Mouse (Mus musculus) monocyte, adult 5-6 weeks (primary cell): ENCODE data around the gene Btbd6. TPM values are rescaled to one million over a fixed set of nuclear protein-coding genes. Genes with fewer than 3 reads are reported as not detected.

Experiments used
- ATAC-seq: fragments of 153-309, 156-312 bp; replicated peaks from 2 replicates; pipeline ENCODE4 v1.8.0; 2017; ENCODE audit warnings: mild to moderate bottlenecking; ENCODE audit not compliant: low TSS enrichment, insufficient number of reproducible peaks, severe bottlenecking, poor library complexity, low FRiP score
- total RNA-seq: library from RNA; stranded (forward); fragments of 200-1000, 200-491, 200-594 nt; gene quantifications from 3 replicates; pipeline ENCODE4 v1.2.3, GENCODE M21; 2017

Btbd6 gene
- 2.6 to 4.7 TPM (median 3.0 TPM) in 3 replicates for total RNA-seq

GRCm38 (mm10) chr12:112976371-112977073, at the start of gene Btbd6:
TSS of gene Btbd6 (plus strand) at chr12:112976482.
- ATAC-seq: 0 out of 2 replicates have a peak, but pooled peaks have one; percentile 47

DNA sequence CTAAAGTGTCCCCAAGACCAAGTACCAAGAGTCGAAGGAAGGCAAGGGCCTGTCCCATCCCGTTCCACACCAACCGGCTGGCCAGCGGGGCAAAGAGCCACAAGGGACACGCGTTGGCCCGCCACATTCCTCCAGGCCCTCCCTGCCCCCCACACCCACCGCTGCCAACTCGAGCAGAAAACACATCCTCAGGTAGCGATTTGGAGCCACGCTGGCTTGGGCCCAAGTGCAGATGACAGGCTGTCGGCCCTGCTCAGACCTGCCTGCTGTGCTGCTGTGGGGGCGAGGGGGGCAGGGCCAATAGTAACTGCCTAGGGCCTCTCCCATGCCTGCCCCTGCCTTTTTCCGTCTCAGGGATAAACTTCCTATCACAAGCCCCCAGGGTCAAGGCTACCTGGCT, 49.0 kb upstream of the Btbd6 start:
- ATAC-seq: no peak

DNA sequence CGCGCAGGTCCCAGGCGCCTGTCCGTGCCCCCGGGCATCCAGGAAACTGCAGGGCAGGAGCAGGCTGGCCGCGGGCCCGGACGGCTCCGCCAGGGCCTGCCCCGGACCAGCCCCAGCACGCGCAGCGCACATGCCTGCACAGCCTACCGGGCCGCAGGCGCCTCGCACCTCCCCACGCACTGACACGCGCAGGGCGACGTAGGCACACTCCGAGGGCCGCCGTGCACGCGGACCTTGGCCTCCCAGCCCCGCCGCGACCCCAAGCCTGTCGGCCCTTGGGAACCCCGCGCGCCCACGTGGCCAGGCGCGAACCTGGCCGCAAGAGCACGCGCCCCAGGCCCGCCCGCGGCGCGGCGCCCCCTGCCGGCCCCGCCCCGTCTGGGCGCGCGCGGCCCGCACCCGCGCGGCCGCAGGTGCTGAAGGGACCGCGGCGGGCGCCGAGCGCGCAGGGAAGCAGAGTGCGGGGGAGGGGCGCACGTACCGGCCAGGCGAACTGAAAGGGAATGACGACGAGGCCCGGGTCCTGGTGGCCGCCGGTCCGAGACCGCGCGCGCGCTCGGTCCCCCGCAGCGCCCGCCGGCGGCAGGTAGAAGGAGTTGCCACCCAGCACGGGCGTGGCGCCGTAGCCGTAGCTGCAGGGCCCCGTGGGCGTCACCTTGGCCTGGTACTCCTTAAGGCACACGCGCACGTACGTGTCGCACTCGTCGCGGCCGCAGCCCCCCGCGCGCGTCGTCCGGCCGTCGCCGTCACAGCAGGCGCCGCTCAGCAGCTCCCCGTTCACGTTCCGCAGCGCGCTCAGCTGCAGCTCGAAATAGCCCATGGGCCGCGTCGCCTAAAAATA, 47.7 kb upstream of the Btbd6 start:
- no peak for ATAC-seq

DNA sequence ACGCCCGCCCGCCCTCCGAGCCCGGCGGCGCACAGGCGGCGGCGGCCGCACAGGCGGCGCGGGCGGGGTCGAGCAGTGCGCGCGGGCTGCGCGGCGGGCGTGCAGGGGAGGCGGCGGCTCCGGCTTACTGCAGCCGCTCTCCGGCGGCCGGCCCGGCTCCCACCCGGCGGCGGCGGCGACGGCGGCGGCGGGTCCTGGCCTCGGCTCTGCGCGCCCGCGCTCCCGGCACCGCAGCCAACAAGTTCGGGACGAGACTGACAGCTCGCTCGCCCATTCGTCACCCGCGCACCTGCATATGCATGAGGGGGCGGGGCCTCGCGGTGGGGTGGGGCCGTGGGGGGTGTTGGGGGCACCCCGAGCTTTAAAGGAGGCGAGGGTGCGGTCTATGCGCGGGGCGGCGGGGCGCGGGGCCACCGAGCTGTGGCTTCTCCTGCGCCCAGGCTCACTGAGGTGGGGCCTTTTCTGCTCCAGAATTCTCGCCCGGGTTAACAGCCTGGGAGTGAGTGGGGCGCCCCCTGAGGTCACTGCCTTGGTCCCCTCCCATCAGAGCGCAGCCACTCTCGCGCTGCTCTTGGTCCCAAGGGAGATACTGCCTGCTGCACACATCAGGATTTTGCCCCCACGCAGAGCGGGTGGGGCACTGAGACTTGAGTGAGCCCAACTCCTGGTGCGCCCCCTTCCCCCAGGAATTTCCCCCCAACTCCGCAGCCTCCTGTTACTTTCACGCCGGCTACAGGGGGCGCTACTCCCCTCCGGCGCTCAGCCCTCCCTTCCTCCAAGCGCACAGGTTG, 46.5 kb upstream of the Btbd6 start, which contains the start of gene Jag2:
Gene Jag2, minus strand, starts transcription at position 215 of the 791 bp plus-strand sequence.
- ATAC-seq: no peak

DNA sequence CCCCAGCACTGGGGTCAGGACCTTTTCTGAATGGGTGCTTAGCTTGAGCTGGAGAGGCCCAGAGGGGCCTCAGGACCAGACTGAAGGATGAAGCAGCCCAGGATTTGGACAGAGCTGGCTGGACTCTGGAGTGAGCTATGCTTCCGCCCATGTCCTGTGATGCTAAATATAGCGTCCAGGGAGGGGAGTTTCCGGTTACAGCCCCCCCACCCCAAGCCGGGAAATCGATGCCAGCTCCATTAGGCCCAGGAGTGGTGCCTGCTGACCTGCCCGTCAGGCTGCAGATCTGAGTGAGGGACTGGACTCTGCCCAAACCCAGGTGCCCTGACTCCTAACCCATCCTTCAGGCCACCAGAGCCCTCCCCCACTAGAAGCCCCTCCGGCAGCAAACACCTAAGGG, 43.6 kb upstream of the Btbd6 start:
- no peak for ATAC-seq

DNA sequence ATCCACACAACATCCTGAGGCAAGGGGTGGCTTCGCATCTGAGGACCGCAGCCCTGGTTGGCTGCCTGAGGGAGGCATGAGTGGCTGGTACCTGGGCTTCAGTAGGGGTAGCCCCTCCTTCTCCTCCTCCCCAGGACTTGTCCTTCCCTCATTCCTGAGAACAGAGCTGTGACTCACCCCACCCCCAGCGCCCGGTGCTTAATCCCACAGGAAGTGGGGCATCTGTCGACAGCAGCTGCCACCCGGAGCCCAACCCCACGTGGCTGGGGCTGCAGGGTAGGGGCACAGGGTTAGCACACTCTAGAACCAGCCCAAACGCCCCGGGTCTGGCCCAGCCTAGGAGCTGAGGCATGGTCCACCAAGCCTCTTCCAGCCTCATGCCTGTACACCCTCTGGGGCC, 38.4 kb upstream of the Btbd6 start:
- ATAC-seq: no peak

GRCm38 (mm10) chr12:112938366-112938765, 37.9 kb upstream of the Btbd6 start:
- ATAC-seq: no peak

DNA sequence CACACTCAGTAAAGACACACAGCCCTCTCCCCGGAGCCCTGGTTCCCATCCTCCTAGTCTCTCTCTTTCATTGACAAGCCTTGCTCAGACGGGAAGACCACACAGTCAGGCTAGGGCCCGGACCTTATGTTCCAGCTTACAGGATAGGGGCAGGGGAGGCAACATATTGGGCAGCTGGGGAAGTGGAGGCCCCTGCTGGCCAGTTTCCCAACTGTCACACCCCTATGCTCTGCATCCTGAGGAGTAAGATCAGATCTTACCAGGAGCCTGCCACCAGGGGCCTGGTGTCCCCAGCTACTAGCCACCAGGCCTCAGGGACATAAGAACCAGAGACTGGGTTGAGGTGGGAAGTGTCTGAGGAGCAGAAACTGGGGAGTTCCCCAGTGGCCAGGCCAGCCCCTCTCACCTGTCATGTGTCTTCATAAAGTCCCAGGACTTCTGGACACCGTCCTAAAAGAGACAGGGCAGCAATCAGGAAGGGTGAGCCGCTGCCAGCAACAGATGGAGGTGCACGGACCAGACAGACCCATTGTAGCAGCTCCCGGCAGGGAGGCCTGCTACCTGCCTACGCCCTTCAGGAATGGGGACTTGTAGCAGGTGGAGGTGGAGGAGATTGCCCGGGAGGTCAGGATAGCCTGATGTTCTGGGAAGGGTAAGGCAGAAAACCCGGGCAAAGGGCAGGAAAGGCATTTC, 37.3 kb upstream of the Btbd6 start:
- ATAC-seq: no peak

GRCm38 (mm10) chr12:112940238-112940637, 36.0 kb upstream of the Btbd6 start:
- no peak for ATAC-seq

DNA sequence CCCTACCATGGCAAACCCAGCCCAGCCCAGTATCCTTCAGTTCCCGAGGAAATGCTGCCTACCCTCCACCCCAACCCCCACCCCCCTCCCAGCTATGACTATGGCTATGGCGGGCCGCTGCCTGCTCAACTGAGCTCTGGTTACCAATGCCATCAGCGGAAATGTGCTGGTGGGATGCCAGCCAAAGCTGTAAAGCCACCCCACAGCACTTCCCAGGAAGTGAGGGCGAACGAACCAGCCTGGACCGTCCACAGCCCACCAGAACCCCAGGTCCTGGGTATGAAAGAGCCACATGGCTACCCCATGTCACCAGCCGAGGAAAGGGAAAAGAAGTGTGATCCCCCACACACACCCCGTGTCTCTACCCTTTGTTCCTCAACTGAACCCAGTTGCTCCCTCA, 35.6 kb upstream of the Btbd6 start:
- ATAC-seq: no peak

DNA sequence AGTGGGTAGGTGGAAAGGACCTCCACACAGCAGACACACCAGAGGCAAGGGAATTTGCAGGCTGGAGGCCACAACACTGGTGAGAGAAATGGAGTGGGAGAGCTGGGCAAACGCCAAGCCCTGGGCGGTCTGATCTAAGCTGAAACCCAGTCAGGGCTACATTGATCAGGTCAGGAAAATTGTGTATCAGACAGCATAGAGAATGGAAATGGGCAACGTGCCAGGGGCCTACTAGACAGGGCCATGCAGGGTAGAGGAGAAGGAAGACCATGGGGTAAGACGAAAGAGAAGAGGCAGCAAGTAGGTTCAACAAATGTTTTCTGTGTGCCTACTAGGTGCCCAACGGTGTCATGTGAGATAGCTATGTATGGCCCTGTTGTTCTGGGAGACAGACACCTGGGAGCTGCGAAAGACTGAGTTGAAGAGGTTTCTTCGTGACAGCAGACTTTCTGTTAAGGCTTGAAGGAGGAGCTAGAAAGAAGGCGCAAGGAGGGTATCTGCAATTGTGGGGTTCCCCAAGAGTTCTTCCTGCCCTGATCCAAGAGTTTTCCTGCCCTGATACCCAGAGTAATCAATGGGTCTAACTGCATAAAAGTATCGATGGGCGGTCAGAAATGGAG, 35.0 kb upstream of the Btbd6 start:
- no peak for ATAC-seq

DNA sequence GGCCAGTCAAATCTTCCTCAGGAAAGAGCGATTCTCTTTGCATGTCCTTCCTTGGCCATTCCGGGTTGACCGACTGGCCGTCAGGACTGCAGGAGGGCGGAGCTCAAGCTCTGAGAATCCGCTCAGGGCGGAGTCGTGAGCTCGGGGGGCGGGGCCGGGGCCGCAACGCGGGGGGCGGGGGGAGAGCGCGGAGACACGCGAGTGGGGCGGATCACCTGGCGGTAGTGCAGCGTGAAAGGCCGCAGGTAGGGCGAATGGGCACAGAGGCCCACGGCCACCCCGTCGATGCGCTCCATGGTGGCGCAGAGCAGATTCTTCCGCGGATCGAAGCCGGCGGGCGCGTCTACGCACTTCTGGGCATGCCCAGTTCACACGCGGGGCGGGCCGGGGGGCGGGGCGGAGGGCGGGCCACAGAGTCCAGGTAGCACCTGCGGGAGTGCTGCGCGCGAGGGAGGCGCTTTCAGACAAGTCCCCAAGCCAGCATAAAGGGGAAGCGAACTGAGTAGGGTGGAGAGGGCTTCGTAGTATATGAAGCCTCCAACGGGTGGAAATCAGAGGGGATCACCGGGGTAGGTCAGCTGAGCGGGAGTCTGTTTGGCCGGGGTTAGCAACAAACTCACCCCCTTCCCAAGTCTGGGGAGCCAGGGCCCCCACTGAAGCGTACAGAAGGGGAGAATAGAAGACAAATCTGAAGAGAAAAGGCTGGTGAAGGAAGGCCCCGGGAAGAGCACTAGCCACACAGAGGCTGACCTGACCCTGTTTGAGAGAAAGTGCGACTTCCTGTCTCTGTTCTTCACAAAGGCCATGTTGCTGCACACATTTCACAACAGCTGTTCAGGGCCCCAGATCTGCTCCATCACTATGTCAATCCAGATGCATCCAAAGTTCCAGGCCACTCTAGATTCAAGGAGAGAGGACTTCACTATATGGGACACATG, 34.2 kb upstream of the Btbd6 start, which contains the start of gene Nudt14:
Gene Nudt14, minus strand, starts transcription at position 349 of the 938 bp plus-strand sequence.
- ATAC-seq: peak; percentile 44

- no peak for ATAC-seq
Observed at GRCm38 (mm10) chr12:112943669-112944068, 32.6 kb upstream of the Btbd6 start.

DNA sequence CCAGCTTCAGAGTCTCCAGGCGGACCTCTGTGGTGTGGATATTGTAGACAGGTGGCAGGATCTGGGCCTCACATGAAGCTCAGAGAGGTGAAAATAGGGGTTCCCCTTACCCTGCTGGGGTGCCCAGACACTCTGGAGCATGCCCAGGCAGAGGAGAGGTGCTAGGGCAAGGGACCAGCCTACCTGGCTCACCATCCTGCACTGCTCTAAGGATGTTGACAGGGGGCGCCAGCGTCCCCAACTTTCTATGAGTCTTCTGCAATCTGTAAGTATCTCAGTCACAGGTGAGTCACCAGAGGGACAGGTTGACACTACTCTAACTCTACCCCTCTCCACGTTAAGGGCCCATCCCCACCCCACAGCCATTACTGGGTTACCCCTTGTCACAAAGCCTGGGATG, 29.0 kb upstream of the Btbd6 start:
- no peak for ATAC-seq

DNA sequence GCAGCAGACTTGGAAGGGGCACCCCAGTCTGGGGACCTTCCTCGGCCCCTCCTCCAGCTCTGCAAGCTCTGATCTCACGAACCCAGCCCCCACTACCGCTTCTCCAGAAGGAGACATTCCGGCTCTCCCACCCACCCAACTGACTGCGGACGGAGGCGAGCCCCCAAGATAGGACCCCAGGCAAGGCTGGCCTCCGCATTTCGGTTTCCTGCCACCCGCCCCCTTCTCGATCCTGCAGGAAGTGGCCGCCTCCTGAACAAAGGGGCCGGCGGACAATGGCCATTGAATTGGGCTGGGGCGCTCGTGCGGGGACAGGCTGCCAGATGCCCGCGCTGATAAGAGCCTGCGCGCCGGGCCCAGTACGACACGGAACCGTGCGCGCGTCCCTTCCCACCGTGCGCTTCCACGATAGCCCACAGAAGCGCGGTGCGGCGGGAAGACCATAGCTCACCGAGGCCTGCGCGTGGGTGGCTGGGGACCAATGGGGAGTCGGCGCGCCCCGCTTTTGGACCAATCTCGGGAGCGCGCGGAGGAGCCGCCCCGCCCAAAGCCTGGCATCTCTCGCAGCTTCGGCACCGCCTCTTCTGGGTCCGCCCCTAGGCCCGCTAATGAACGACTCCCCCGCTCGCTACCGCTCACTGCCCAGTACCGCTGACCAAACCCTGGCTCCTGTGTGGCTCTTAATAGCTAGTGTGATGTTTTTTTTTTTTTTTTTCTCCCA, 26.1 kb upstream of the Btbd6 start:
- peak; percentile 51 for ATAC-seq

DNA sequence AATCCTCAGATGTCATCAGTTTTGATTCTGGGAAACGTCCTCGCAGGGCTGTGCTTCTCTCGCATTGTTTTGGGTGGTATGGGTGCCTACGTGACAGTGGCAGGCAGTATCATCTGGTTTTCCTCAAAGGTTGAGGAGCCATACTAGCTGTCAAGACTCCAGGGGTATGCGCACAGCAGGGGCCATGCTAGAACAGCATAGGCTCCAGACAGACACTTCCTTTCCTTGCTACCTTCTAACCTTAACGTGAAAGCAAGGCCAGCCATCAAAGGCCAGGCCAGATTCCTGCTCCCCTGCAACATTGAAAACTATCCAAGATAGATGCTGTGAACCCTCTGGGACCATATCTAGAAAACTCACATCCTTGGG, 25.5 kb upstream of the Btbd6 start:
- ATAC-seq: no peak
